Mouse (Mus musculus): Measurements from ENCODE around the gene Gm2075.
"Not testable (repeated sequence)": the region's sequence is repeated elsewhere in the genome, so short reads cannot be mapped to it uniquely, and the experiment has no call there.

DNA sequence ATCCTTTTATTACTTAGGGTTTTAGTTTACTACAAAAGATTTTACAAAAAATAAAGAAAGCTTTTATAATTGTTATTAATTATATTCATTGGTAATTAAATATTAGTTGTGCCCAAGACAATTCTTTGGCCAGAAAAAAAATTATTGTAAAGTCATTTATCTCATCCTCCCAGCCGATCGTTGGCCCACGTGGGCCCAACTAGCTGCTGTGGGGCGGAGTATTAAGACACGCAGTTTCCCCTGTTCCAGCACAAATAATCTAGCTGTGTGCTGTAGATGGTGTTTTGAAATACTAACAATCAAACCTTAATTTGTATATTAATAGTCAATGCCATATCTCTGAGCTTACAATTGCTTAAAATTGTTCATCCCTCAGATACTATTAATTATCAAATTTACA is 20.6 kb downstream of the Gm2075 start:
- not testable (repeated sequence) for TF ChIP-seq POLR2A (IDR thresholded peaks at IDR 0.05; ENCODE audit: low read depth, low read length); CTCF (IDR thresholded peaks at IDR 0.05; ENCODE audit: extremely low read depth, insufficient read length, insufficient replicate concordance, low read depth, low read length)
